Mouse (Mus musculus) E14TG2a.4 (cell line): ENCODE results near the gene Lamb3.

Experiments
- H3K27me3 ChIP-seq: 2 replicates; pipeline ENCODE4 v1.6.1; 2014; ENCODE audit warnings: low read length, control low read depth; ENCODE audit not compliant: insufficient read depth
- H3K36me3 ChIP-seq: 2 replicates; pipeline ENCODE4 v1.6.1; 2014; ENCODE audit warnings: low read length, control low read depth; ENCODE audit not compliant: insufficient read depth
- H3K4me1 ChIP-seq: replicated peaks from 2 replicates; pipeline ENCODE4 v1.6.1; 2014; ENCODE audit warnings: low read depth, low read length, control low read depth
- H3K4me3 ChIP-seq: replicated peaks from 2 replicates; pipeline ENCODE4 v1.5.1; 2014; ENCODE audit warnings: mild to moderate bottlenecking, low read length
- H3K9me3 ChIP-seq: 2 replicates; pipeline ENCODE4 v1.6.1; 2014; ENCODE audit warnings: low read length, control low read depth
- CTCF ChIP-seq: conservative IDR thresholded peaks from 2 replicates; pipeline ENCODE4 v1.5.1; 2014; ENCODE audit warnings: low read length
- NANOG ChIP-seq: IDR thresholded peaks from 2 replicates; pipeline ENCODE4 v1.6.1; 2014; ENCODE audit warnings: borderline replicate concordance, low read length, mixed read lengths
- POU5F1 ChIP-seq: IDR thresholded peaks from 2 replicates; pipeline ENCODE4 v1.6.1; 2014; ENCODE audit warnings: low read length, borderline replicate concordance

The Lamb3 gene

GRCm38 (mm10) chr1:193330172-193330571 lies 122.7 kb downstream of the Lamb3 start:
- Histone ChIP-seq H3K36me3 (no peaks in the 10 kb centered on the region), H3K4me3 (no peak overlapping the region), H3K27me3 (peaks cover 14% of the 10 kb centered on the region; the same call in 1 of the 2 replicates), H3K4me1 (no peaks in the 10 kb centered on the region), H3K9me3 (no peaks in the 10 kb centered on the region)
- TF ChIP-seq POU5F1, result no peak
- TF ChIP-seq CTCF, result 0 out of 2 replicates have a peak, but pooled peaks have one; percentile 4

GRCm38 (mm10) chr1:193330626-193331025 lies 123.1 kb downstream of the Lamb3 start:
- no peaks in the 10 kb centered on the region for H3K4me1 ChIP-seq
- no peak overlapping the region for H3K4me3 ChIP-seq
- peaks cover 14% of the 10 kb centered on the region; the same call in 1 of the 2 replicates for H3K27me3 ChIP-seq
- H3K9me3 ChIP-seq, result no peaks in the 10 kb centered on the region
- no peaks in the 10 kb centered on the region for H3K36me3 ChIP-seq
- TF ChIP-seq POU5F1 (no peak), CTCF (no peak), NANOG (no peak)

DNA sequence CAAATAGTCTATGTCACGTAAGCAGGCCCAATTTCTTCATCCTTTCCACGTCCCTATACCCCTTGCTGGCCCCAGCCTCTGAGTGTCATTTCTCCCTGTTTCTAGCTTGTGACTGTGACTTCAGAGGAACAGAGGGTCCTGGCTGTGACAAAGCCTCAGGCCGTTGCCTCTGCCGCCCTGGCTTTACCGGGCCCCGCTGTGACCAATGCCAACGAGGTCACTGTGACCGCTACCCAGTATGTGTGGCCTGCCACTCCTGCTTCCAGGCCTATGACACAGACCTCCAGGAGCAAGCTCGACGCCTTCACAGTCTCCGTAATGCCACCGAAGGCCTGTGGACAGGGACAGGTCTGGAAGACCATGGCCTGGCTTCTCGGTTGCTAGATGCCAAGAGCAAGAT lies 124.5 kb downstream of the Lamb3 start:
- Histone ChIP-seq H3K4me1 (no peaks in the 10 kb centered on the region), H3K9me3 (no peaks in the 10 kb centered on the region), H3K36me3 (no peaks in the 10 kb centered on the region), H3K4me3 (no peak overlapping the region), H3K27me3 (peaks cover 14% of the 10 kb centered on the region; the same call in 1 of the 2 replicates)
- no peak for TF ChIP-seq POU5F1
- no peak for TF ChIP-seq CTCF
- no peak for TF ChIP-seq NANOG

DNA sequence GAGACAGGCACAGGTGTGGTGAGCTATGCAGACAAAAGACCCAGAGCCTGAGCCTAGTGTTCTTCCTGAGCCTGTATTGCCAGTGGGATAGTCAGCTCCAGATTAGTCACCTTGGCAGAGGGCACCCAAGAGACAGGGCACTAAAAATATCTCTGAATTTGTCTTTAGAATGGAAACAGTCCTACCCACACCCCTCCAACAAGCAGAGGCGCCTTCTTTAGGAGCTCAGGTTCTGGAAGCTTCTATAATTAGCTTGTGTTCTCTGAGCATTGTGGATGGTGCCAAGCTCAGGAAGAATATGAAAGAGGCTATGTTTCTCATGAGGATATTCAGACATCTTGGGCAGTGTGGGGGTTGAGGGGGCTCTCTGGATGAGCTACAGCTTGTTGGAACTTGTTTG lies 125.2 kb downstream of the Lamb3 start:
- H3K36me3 ChIP-seq, result no peaks in the 10 kb centered on the region
- H3K4me3 ChIP-seq, result no peak overlapping the region
- peaks cover 14% of the 10 kb centered on the region; the same call in 1 of the 2 replicates for H3K27me3 ChIP-seq
- TF ChIP-seq CTCF (no peak), NANOG (no peak), POU5F1 (no peak)
- no peaks in the 10 kb centered on the region for H3K9me3 ChIP-seq
- no peaks in the 10 kb centered on the region for H3K4me1 ChIP-seq

DNA sequence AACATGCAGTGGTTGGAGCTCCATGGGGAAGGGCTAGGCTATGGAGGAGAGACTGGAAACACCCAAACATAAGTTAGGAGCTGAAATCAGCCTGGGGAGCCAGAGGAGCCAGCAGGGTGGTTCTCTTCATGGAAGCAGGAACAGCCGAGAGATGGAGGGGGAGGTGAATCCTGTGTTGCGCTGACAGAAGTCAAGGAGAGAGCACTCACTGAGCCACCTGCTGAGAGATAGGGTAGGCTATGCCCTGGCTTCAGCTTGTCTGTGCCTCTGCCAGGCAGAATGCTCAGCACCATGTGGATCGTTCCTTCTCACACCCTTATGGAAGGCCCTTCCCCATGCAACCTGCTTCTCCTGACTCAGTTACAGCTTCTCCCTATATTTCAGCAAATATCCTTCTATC lies 126.3 kb downstream of the Lamb3 start:
- H3K4me3 ChIP-seq, result no peak overlapping the region
- no peaks in the 10 kb centered on the region for H3K36me3 ChIP-seq
- H3K9me3 ChIP-seq, result no peaks in the 10 kb centered on the region
- peaks cover 9% of the 10 kb centered on the region for H3K27me3 ChIP-seq
- H3K4me1 ChIP-seq, result no peaks in the 10 kb centered on the region
- TF ChIP-seq POU5F1 (no peak), NANOG (no peak), CTCF (no peak)

DNA sequence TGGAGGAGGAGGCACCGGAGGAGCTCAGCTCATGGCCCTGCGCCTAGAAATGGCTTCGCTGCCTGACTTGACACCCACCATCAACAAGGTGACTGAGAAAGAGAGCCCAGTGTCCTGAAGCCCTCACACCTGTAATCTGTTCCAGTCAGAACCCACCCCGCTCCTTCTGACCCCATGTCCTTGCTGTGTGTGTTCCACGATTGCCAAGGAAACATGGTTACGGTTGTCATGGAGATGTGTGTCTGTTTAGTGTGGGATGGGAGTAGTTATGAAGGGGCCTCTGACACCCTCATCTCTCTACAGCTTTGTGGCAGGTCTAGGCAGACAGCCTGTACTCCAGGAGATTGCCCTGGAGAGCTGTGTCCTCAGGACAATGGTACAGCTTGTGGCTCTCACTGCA lies 127.0 kb downstream of the Lamb3 start:
- no peak for TF ChIP-seq NANOG
- no peak for TF ChIP-seq CTCF
- TF ChIP-seq POU5F1, result no peak
- no peaks in the 10 kb centered on the region for H3K4me1 ChIP-seq
- H3K4me3 ChIP-seq, result no peak overlapping the region

GRCm38 (mm10) chr1:193336122-193337017 lies 128.9 kb downstream of the Lamb3 start:
- no peaks in the 10 kb centered on the region for H3K36me3 ChIP-seq
- H3K27me3 ChIP-seq, result peaks cover 2% of the 10 kb centered on the region
- H3K4me1 ChIP-seq, result no peaks in the 10 kb centered on the region

More for the DNA sequence above, 127.0 kb downstream of the Lamb3 start:
- Histone ChIP-seq H3K36me3 (no peaks in the 10 kb centered on the region), H3K9me3 (no peaks in the 10 kb centered on the region), H3K27me3 (peaks cover 8% of the 10 kb centered on the region)

GRCm38 (mm10) chr1:193337018-193337321 lies 129.5 kb downstream of the Lamb3 start:
- no peaks in the 10 kb centered on the region for H3K36me3 ChIP-seq
- H3K27me3 ChIP-seq, result peaks cover 3% of the 10 kb centered on the region
- H3K9me3 ChIP-seq, result no peaks in the 10 kb centered on the region
- H3K4me3 ChIP-seq, result no peak overlapping the region
- no peaks in the 10 kb centered on the region for H3K4me1 ChIP-seq
- TF ChIP-seq POU5F1 (no peak), NANOG (no peak), CTCF (no peak)

More at GRCm38 (mm10) chr1:193336122-193337017, 128.9 kb downstream of the Lamb3 start:
- TF ChIP-seq POU5F1 (no peak), NANOG (no peak), CTCF (no peak)
- H3K9me3 ChIP-seq, result no peaks in the 10 kb centered on the region
- no peak overlapping the region for H3K4me3 ChIP-seq
